Mouse (Mus musculus): Measurements from ENCODE around the gene Klb. TPM values are rescaled to one million over a fixed set of nuclear protein-coding genes. Genes with fewer than 3 reads are reported as not detected.

The Klb gene
- polyA plus RNA-seq, 1 experiment from 2014 or later, result not detected

GRCm38 (mm10) chr5:65387008-65387867 lies 39.1 kb downstream of the Klb start:
- Histone ChIP-seq H3K27ac (replicated peaks) (no peak overlapping the region), H3K4me3 (no peak overlapping the region), H3K9me3 (no peaks in the 10 kb centered on the region), H3K27me3 (replicated peaks; ENCODE audit: low read depth, poor library complexity, severe bottlenecking) (no peaks in the 10 kb centered on the region), H3K4me1 (peaks cover 14% of the 10 kb centered on the region), H3K36me3 (replicated peaks) (peaks cover 41% of the 10 kb centered on the region)
- 77% methylated on average over 6 of the region's 6 CpGs for WGBS
- DNase-seq (ENCODE audit: low spot score), result no peak

GRCm38 (mm10) chr5:65390648-65391644 lies 42.8 kb downstream of the Klb start, which contains the start of the genes Rpl9 and Lias:
Rpl9 (minus strand) TSS chr5:65391444.
Lias (plus strand) TSS chr5:65391497.
- H3K4me1 ChIP-seq, result peaks cover 17% of the 10 kb centered on the region
- peak within 1 kb of the TSS; percentile 99 for H3K27ac ChIP-seq (replicated peaks)
- H3K36me3 ChIP-seq (replicated peaks), result peaks cover 60% of the 10 kb centered on the region
- no peaks in the 10 kb centered on the region for H3K9me3 ChIP-seq
- H3K27me3 ChIP-seq (replicated peaks; ENCODE audit: low read depth, poor library complexity, severe bottlenecking), result no peaks in the 10 kb centered on the region
- DNase-seq (ENCODE audit: low spot score), result peak; percentile 98
- H3K4me3 ChIP-seq, result peak within 1 kb of the TSS; percentile 99
- WGBS, result under 1% methylated on average over 83 of the region's 83 CpGs

GRCm38 (mm10) chr5:65391753-65392152 lies 43.6 kb downstream of the Klb start:
- H3K4me3 ChIP-seq, result peak overlapping the region; percentile 99
- WGBS, result 4% methylated on average over 12 of the region's 12 CpGs
- H3K9me3 ChIP-seq, result no peaks in the 10 kb centered on the region
- H3K4me1 ChIP-seq, result peaks cover 17% of the 10 kb centered on the region
- H3K27ac ChIP-seq (replicated peaks), result peak overlapping the region; percentile 99
- H3K36me3 ChIP-seq (replicated peaks), result peaks cover 68% of the 10 kb centered on the region
- H3K27me3 ChIP-seq (replicated peaks; ENCODE audit: low read depth, poor library complexity, severe bottlenecking), result no peaks in the 10 kb centered on the region
- DNase-seq (ENCODE audit: low spot score), result peak; percentile 20

- H3K4me1 ChIP-seq, result peaks cover 12% of the 10 kb centered on the region
- no peaks in the 10 kb centered on the region for H3K9me3 ChIP-seq
- 92% methylated on average over 7 of the region's 7 CpGs for WGBS
- peaks cover 68% of the 10 kb centered on the region for H3K36me3 ChIP-seq (replicated peaks)
- H3K4me3 ChIP-seq, result no peak overlapping the region
- DNase-seq (ENCODE audit: low spot score), result no peak
- no peaks in the 10 kb centered on the region for H3K27me3 ChIP-seq (replicated peaks; ENCODE audit: low read depth, poor library complexity, severe bottlenecking)
- no peak overlapping the region for H3K27ac ChIP-seq (replicated peaks)
These were observed 46.3 kb downstream of the Klb start for GRCm38 (mm10) chr5:65394425-65394824.

DNA sequence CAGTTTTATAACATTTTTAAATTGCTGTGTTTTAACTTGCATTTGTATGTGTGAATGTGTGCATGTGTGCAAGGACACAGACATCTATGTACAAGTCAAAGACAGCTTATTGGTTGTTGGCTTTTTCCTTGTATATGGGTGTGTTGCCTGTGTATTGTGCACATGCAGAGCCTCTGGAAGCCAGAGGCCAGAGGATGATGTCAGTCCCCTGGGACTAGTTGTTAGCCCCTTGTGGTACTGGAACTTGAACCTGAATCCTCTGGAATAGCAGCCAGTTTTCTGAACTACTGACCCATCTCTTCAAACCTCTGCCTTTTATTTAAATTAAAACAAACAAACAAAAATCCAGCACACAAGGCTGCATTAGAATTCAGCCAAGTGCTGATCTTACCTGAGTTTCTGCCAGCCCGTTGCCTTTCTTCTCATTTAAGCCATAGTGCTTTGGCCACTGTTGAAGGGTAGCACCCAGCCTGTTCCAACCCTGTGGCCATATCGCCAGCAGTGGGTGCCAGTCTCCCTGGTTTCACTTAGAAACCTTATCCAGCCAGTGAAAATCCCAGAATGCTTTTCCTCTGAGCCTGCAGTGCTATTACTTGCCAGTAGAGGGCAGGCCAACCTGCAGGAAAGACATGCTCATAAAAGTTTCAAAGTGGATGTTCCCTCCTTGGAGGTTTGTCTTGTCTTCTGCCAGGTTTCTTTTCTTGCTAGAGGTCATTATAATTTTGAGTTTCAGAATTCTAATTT lies 53.3 kb downstream of the Klb start:
- Histone ChIP-seq H3K4me1 (no peaks in the 10 kb centered on the region), H3K27me3 (replicated peaks; ENCODE audit: low read depth, poor library complexity, severe bottlenecking) (no peaks in the 10 kb centered on the region), H3K4me3 (no peak overlapping the region), H3K27ac (replicated peaks) (no peak overlapping the region), H3K9me3 (no peaks in the 10 kb centered on the region), H3K36me3 (replicated peaks) (peaks cover 91% of the 10 kb centered on the region)
- 28% methylated on average over 2 of the region's 2 CpGs for WGBS
- peak; percentile 79 for DNase-seq (ENCODE audit: low spot score)

DNA sequence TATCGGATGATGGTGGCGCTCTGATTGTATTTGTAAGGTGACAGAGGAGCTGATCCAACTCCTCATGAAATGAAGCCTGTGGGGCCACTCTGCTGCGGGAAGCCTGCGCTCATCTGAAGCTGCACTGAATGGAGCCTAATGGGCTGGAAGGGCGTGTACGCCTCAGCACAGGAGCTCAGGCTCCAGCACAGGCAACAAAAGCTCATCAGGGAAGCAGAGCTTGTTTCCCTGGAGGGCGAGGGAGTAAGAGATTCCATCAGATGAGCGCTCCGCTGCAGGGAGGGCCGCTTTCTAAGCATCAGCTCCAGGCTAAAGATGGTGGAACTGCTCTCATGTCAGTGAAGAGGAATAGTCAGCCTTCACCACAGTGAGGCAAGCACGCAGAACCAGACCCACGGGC lies 59.9 kb downstream of the Klb start:
- no peaks in the 10 kb centered on the region for H3K27me3 ChIP-seq (replicated peaks; ENCODE audit: low read depth, poor library complexity, severe bottlenecking)
- no peaks in the 10 kb centered on the region for H3K9me3 ChIP-seq
- DNase-seq (ENCODE audit: low spot score), result no peak
- no peak overlapping the region for H3K4me3 ChIP-seq
- H3K36me3 ChIP-seq (replicated peaks), result peaks cover 83% of the 10 kb centered on the region
- H3K27ac ChIP-seq (replicated peaks), result no peak overlapping the region
- H3K4me1 ChIP-seq, result peaks cover 4% of the 10 kb centered on the region; the same call in 1 of the 2 replicates
- WGBS, result 38% methylated on average over 12 of the region's 12 CpGs

DNA sequence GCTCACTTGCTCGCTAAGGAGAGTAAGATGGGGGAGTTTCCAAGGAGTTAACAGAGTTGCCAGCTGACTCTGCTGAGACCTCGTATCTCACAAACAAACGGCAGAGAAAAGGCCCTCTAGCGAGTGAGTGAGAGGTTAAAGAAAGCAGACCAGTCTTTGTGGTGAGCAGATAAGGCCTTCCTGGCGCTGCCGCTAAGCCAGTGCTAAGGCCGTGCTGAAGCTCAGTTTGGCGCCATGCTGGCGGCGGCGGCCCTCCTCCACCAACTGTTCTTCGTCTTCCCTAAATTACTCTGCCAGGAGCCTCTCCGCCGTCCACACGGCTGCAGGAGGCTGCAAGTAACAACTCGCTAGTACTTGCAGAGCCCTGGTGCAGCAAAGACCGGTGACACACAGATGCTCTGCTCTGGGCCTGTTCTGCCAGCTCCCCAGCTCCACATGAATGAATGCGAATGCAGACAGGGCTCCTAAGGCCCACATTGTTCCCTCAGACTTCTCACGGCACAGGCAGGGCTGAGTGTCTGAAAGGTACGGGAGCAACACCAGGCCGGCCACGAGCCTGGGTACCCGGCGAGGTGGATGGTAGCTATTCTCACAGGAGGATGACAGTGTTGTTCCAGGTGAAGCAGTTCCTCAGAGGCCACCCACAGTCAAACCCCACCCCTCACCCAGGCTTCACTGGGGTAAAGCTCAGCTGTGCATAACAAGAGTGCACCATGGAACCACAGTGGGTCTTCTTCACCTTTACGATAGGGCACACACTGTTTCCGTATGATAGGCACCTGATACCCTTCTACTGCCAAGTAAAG lies 67.7 kb downstream of the Klb start:
- Histone ChIP-seq H3K36me3 (replicated peaks) (peaks cover 85% of the 10 kb centered on the region), H3K4me1 (peaks cover 15% of the 10 kb centered on the region), H3K27me3 (replicated peaks; ENCODE audit: low read depth, poor library complexity, severe bottlenecking) (no peaks in the 10 kb centered on the region), H3K9me3 (no peaks in the 10 kb centered on the region), H3K4me3 (peak overlapping the region; percentile 30), H3K27ac (replicated peaks) (peak overlapping the region; percentile 88)
- 19% methylated on average over 26 of the region's 26 CpGs for WGBS
- DNase-seq (ENCODE audit: low spot score), result peak; percentile 79

DNA sequence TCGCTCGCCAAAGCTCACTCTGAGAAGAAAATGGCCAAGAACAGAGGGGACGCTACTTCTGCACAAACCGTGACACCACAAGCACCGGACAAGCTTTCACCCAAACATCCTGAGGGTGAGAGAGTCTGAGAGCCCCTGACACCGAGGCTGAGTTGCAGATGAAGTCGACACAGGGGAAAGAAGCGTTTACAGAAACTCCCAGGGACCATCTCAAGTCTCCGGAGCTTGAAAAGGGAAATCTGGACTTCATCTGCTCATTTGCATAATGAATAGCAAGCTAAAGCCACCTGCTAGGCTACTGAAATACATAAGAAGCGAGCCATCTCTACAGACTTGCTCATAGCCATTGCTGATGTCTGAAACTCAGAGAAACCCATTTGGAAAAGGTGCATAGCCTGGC lies 71.0 kb downstream of the Klb start:
- Histone ChIP-seq H3K4me3 (no peak overlapping the region), H3K9me3 (no peaks in the 10 kb centered on the region), H3K36me3 (replicated peaks) (peaks cover 85% of the 10 kb centered on the region), H3K27me3 (replicated peaks; ENCODE audit: low read depth, poor library complexity, severe bottlenecking) (no peaks in the 10 kb centered on the region), H3K27ac (replicated peaks) (no peak overlapping the region), H3K4me1 (peaks cover 15% of the 10 kb centered on the region)
- DNase-seq (ENCODE audit: low spot score), result no peak
- 83% methylated on average over 10 of the region's 10 CpGs for WGBS

- Histone ChIP-seq H3K27me3 (replicated peaks; ENCODE audit: low read depth, poor library complexity, severe bottlenecking) (no peaks in the 10 kb centered on the region), H3K36me3 (replicated peaks) (peaks cover 93% of the 10 kb centered on the region), H3K4me1 (peaks cover 7% of the 10 kb centered on the region), H3K27ac (replicated peaks) (no peak overlapping the region), H3K9me3 (no peaks in the 10 kb centered on the region), H3K4me3 (no peak overlapping the region)
- 89% methylated on average over 6 of the region's 6 CpGs for WGBS
- DNase-seq (ENCODE audit: low spot score), result no peak
These were observed 72.7 kb downstream of the Klb start for GRCm38 (mm10) chr5:65420822-65421221.

DNA sequence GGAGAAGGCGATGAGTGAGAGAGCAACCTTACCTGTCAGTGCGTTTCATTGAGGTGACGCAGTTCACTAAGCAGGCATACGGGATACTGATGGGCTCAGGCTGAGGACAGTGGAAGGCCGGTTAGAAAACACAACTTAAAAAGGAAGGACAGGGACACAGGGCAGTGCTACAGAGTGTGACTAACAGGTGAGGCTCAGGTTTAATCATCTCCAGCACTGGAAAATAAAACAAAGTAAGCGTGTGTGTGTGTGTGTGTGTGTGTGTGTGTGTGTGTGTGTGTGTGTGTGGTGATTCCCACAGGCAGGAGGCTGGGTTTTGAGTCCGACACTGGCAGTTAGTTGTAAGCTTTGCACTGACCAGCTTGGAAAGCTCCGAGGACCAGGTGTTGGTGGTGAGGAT lies 74.7 kb downstream of the Klb start:
- DNase-seq (ENCODE audit: low spot score), result no peak
- Histone ChIP-seq H3K9me3 (no peaks in the 10 kb centered on the region), H3K4me3 (no peak overlapping the region), H3K36me3 (replicated peaks) (peaks cover 88% of the 10 kb centered on the region), H3K27ac (replicated peaks) (no peak overlapping the region), H3K27me3 (replicated peaks; ENCODE audit: low read depth, poor library complexity, severe bottlenecking) (no peaks in the 10 kb centered on the region), H3K4me1 (no peaks in the 10 kb centered on the region)
- 93% methylated on average over 8 of the region's 8 CpGs for WGBS

- no peak for DNase-seq (ENCODE audit: low spot score)
- no peak overlapping the region for H3K4me3 ChIP-seq
- H3K27ac ChIP-seq (replicated peaks), result no peak overlapping the region
- WGBS, result 91% methylated on average over 6 of the region's 6 CpGs
- peaks cover 76% of the 10 kb centered on the region for H3K36me3 ChIP-seq (replicated peaks)
- peaks cover 3% of the 10 kb centered on the region; the same call in 1 of the 2 replicates for H3K4me1 ChIP-seq
- H3K27me3 ChIP-seq (replicated peaks; ENCODE audit: low read depth, poor library complexity, severe bottlenecking), result no peaks in the 10 kb centered on the region
- H3K9me3 ChIP-seq, result no peaks in the 10 kb centered on the region
These were observed 76.1 kb downstream of the Klb start for GRCm38 (mm10) chr5:65424215-65424614.

Data from embryonic facial prominence, embryonic 10.5 days (tissue).